Mouse (Mus musculus) heart, embryonic 11.5 days (tissue): ENCODE results near the gene Shld2. TPM values are rescaled to one million over a fixed set of nuclear protein-coding genes. Genes with fewer than 3 reads are reported as not detected.

Experiments
- ATAC-seq: fragments of 200-750 bp; cut with Nextera tagmentation; replicated peaks from 2 replicates; pipeline ENCODE4 v1.8.0; 2017; ENCODE audit warnings: moderate library complexity; ENCODE audit not compliant: insufficient number of reproducible peaks, low FRiP score, low TSS enrichment
- H3K27ac ChIP-seq: fragments of 300-500 bp; sonication (generic); 2 replicates; pipeline ENCODE4 v1.5.1; 2014; ENCODE audit warnings: mild to moderate bottlenecking, low read depth, low read length
- H3K27me3 ChIP-seq: fragments of 300-500 bp; sonication (generic); 2 replicates; pipeline ENCODE4 v1.6.1; 2014; ENCODE audit warnings: mild to moderate bottlenecking, low read length, mixed read lengths; ENCODE audit not compliant: control insufficient read depth, insufficient read depth
- H3K36me3 ChIP-seq: fragments of 300-500 bp; sonication (generic); 2 replicates; pipeline ENCODE4 v1.6.1; 2014; ENCODE audit warnings: mild to moderate bottlenecking, low read length, moderate library complexity, mixed read lengths; ENCODE audit not compliant: control insufficient read depth, insufficient read depth
- H3K4me1 ChIP-seq: fragments of 300-500 bp; sonication (generic); 2 replicates; pipeline ENCODE4 v1.6.1; 2014; ENCODE audit warnings: low read length; ENCODE audit not compliant: control insufficient read depth, insufficient read depth
- H3K4me2 ChIP-seq: fragments of 300-500 bp; sonication (generic); 2 replicates; pipeline ENCODE4 v1.6.1; 2014; ENCODE audit warnings: mild to moderate bottlenecking, moderate library complexity
- H3K4me3 ChIP-seq: fragments of 300-500 bp; sonication (generic); 2 replicates; pipeline ENCODE4 v1.5.1; 2014; ENCODE audit warnings: low read depth, low read length
- H3K9ac ChIP-seq: fragments of 300-500 bp; sonication (generic); 2 replicates; pipeline ENCODE4 v1.6.1; 2014; ENCODE audit warnings: mild to moderate bottlenecking, low read depth, low read length, moderate library complexity
- H3K9me3 ChIP-seq: fragments of 300-500 bp; sonication (generic); replicated peaks from 2 replicates; pipeline ENCODE4 v1.6.1; 2016; ENCODE audit warnings: low read length; ENCODE audit not compliant: control insufficient read depth
- WGBS: fragments of 180-500 bp; shearing (Covaris S2); extraction: QIAGEN DNeasy Blood & Tissue Kit; methylation state at CpG from one replicate; pipeline ENCODE4 v1.1.7; 2014; ENCODE audit not compliant: insufficient replicate concordance; 5-methylcytosine and 5-hydroxymethylcytosine counted together
- polyA plus RNA-seq: library from polyadenylated mRNA; unstranded; fragments of >200 nt; fragmentation: Nextera tagmentation; extraction: Ambion mirVana; gene quantifications from 2 replicates; pipeline ENCODE4 v1.2.1, GENCODE M21; 2014

The Shld2 gene
- polyA plus RNA-seq, 1 experiment from 2014 or later, result 6.9 TPM

GRCm38 (mm10) chr14:34349007-34349406 lies 38.7 kb upstream of the Shld2 start:
- Histone ChIP-seq H3K9ac (no peak overlapping the region), H3K9me3 (no peaks in the 10 kb centered on the region), H3K27me3 (no peaks in the 10 kb centered on the region), H3K27ac (no peak overlapping the region), H3K4me2 (no peak overlapping the region), H3K36me3 (no peaks in the 10 kb centered on the region), H3K4me3 (no peak overlapping the region), H3K4me1 (no peaks in the 10 kb centered on the region)
- ATAC-seq, result no peak
- WGBS, result 81% methylated on average over 8 of the region's 8 CpGs

GRCm38 (mm10) chr14:34348301-34348700 lies 38.0 kb upstream of the Shld2 start:
- no peak overlapping the region for H3K4me3 ChIP-seq
- H3K9me3 ChIP-seq, result no peaks in the 10 kb centered on the region
- no peak for ATAC-seq
- H3K4me1 ChIP-seq, result no peaks in the 10 kb centered on the region
- no peak overlapping the region for H3K27ac ChIP-seq
- H3K4me2 ChIP-seq, result no peak overlapping the region
- H3K9ac ChIP-seq, result no peak overlapping the region
- 74% methylated on average over 7 of the region's 7 CpGs for WGBS
- no peaks in the 10 kb centered on the region for H3K36me3 ChIP-seq
- no peaks in the 10 kb centered on the region for H3K27me3 ChIP-seq

GRCm38 (mm10) chr14:34347084-34347483 lies 36.8 kb upstream of the Shld2 start:
- no peak overlapping the region for H3K9ac ChIP-seq
- H3K4me3 ChIP-seq, result no peak overlapping the region
- no peaks in the 10 kb centered on the region for H3K27me3 ChIP-seq
- H3K4me1 ChIP-seq, result no peaks in the 10 kb centered on the region
- 84% methylated on average over 5 of the region's 5 CpGs for WGBS
- no peaks in the 10 kb centered on the region for H3K9me3 ChIP-seq
- ATAC-seq, result no peak
- no peaks in the 10 kb centered on the region for H3K36me3 ChIP-seq
- no peak overlapping the region for H3K27ac ChIP-seq
- no peak overlapping the region for H3K4me2 ChIP-seq

- no peak for ATAC-seq
- no peak overlapping the region for H3K9ac ChIP-seq
- no peaks in the 10 kb centered on the region for H3K4me1 ChIP-seq
- no peaks in the 10 kb centered on the region for H3K36me3 ChIP-seq
- H3K9me3 ChIP-seq, result no peaks in the 10 kb centered on the region
- H3K4me3 ChIP-seq, result no peak overlapping the region
- H3K4me2 ChIP-seq, result no peak overlapping the region
- H3K27me3 ChIP-seq, result no peaks in the 10 kb centered on the region
- no peak overlapping the region for H3K27ac ChIP-seq
- 59% methylated on average over 12 of the region's 12 CpGs for WGBS
Observed at GRCm38 (mm10) chr14:34345771-34346566, 35.7 kb upstream of the Shld2 start.

GRCm38 (mm10) chr14:34344361-34344760 lies 34.1 kb upstream of the Shld2 start:
- peaks cover 4% of the 10 kb centered on the region for H3K36me3 ChIP-seq
- 92% methylated on average over 5 of the region's 5 CpGs for WGBS
- no peak for ATAC-seq

GRCm38 (mm10) chr14:34343078-34343477 lies 32.8 kb upstream of the Shld2 start:
- Histone ChIP-seq H3K4me2 (no peak overlapping the region), H3K9me3 (no peaks in the 10 kb centered on the region), H3K27me3 (no peaks in the 10 kb centered on the region), H3K27ac (no peak overlapping the region), H3K36me3 (peaks cover 4% of the 10 kb centered on the region), H3K9ac (no peak overlapping the region), H3K4me1 (no peaks in the 10 kb centered on the region), H3K4me3 (no peak overlapping the region)
- WGBS, result 84% methylated on average over 4 of the region's 4 CpGs
- no peak for ATAC-seq

More at GRCm38 (mm10) chr14:34344361-34344760, 34.1 kb upstream of the Shld2 start:
- no peak overlapping the region for H3K27ac ChIP-seq
- H3K4me1 ChIP-seq, result no peaks in the 10 kb centered on the region
- no peak overlapping the region for H3K4me2 ChIP-seq
- H3K9ac ChIP-seq, result no peak overlapping the region
- H3K4me3 ChIP-seq, result no peak overlapping the region
- no peaks in the 10 kb centered on the region for H3K27me3 ChIP-seq
- no peaks in the 10 kb centered on the region for H3K9me3 ChIP-seq

- no peak overlapping the region for H3K9ac ChIP-seq
- ATAC-seq, result no peak
- peaks cover 13% of the 10 kb centered on the region for H3K36me3 ChIP-seq
- no peak overlapping the region for H3K4me3 ChIP-seq
- H3K27ac ChIP-seq, result no peak overlapping the region
- no peaks in the 10 kb centered on the region for H3K4me1 ChIP-seq
- H3K27me3 ChIP-seq, result no peaks in the 10 kb centered on the region
- no peaks in the 10 kb centered on the region for H3K9me3 ChIP-seq
- H3K4me2 ChIP-seq, result no peak overlapping the region
- 83% methylated on average over 4 of the region's 4 CpGs for WGBS
Observed at GRCm38 (mm10) chr14:34341993-34342392, 31.7 kb upstream of the Shld2 start.

GRCm38 (mm10) chr14:34339446-34339845 lies 29.2 kb upstream of the Shld2 start:
- Histone ChIP-seq H3K36me3 (peaks cover 24% of the 10 kb centered on the region), H3K9me3 (no peaks in the 10 kb centered on the region), H3K4me3 (no peak overlapping the region), H3K9ac (no peak overlapping the region), H3K4me1 (no peaks in the 10 kb centered on the region), H3K27ac (no peak overlapping the region), H3K27me3 (no peaks in the 10 kb centered on the region), H3K4me2 (no peak overlapping the region)
- 92% methylated on average over 1 of the region's 1 CpGs for WGBS
- ATAC-seq, result no peak

GRCm38 (mm10) chr14:34332476-34332875 lies 22.2 kb upstream of the Shld2 start:
- H3K27ac ChIP-seq, result no peak overlapping the region
- H3K9ac ChIP-seq, result no peak overlapping the region
- no peaks in the 10 kb centered on the region for H3K4me1 ChIP-seq
- H3K4me2 ChIP-seq, result no peak overlapping the region
- 79% methylated on average over 5 of the region's 5 CpGs for WGBS
- no peaks in the 10 kb centered on the region for H3K27me3 ChIP-seq
- no peaks in the 10 kb centered on the region for H3K9me3 ChIP-seq
- no peak overlapping the region for H3K4me3 ChIP-seq
- no peak for ATAC-seq
- peaks cover 24% of the 10 kb centered on the region for H3K36me3 ChIP-seq
